Mouse (Mus musculus) liver, postnatal 0 days (tissue): ENCODE measurements at regions not wholly inside any gene's neighbourhood (a gene's known extent, or its start where the extent isn't known, plus 50 kb on each side); places are given as distances from the start of the nearest gene placed in this dataset.

Experiments
- CTCF ChIP-seq: sonication (generic); IDR thresholded peaks from 2 replicates; pipeline ENCODE4 v1.5.1; 2016; ENCODE audit warnings: antibody characterized with exemption, low read depth
- EP300 ChIP-seq: IDR thresholded peaks from 2 replicates; pipeline ENCODE4 v1.6.1; 2016; ENCODE audit warnings: antibody characterized with exemption, low read depth, mild to moderate bottlenecking

- no peak for TF ChIP-seq CTCF
- TF ChIP-seq EP300 = no peak
Measured at GRCm38 (mm10) chr13:97816923-97817322, 56.5 kb upstream of the Gm10260 start.
